ENCODE assay signal across 8 mouse cellular contexts in the genomic region with DNA sequence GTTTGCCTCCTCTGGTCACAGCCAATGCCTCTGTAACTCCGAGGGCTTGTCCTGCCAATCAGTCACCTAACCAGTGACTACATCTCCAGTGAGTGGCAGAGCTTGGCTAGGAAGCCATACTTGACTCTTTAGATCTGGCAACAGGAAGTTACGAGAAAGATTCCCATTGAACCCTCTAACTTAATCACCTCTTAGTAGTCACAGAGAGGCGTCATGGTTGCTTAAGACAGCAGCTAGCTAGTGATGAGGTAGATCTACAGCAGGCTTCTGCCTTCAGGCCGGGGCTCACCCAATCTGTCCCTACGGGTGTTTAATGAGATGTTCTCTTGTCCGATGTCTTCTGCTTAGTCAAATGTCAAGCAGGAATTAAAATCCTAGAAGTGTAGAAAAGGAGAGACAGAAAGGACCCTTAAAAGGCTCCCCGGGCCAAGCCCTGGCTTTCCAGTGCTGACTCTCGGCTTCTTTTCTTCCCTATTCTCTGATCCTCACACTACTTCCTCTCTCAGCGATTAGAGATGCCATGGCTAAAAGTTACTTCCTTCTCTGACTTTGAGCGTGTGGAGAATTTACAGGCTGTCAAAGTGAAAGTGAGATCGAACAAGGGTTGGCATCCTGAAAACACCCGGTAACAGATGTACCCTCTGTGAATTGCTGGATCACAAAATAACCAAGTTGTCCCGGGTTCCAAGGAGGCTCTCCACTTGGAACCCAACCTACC. TPM values are rescaled to one million over a fixed set of nuclear protein-coding genes. Genes with fewer than 3 reads are reported as not detected.
DNase-seq lines count a peak whose midpoint lies in the region; ATAC-seq lines count a peak whose summit lies in the region.

No protein-coding gene starts in this region.

- ATAC-seq in erythroblast, adult 5-6 weeks (replicated peaks; ENCODE audit: low FRiP score, poor library complexity, severe bottlenecking), result no peak
- ATAC-seq in neural tube, embryonic 13.5 days (ENCODE audit: low read depth), result no peak
- no peak for ATAC-seq in stomach, embryonic 14.5 days (ENCODE audit: insufficient number of reproducible peaks, insufficient read depth, low FRiP score, low read depth)

- H3K9me3 ChIP-seq in erythroblast, embryonic 14.5 days (ENCODE audit: control insufficient read depth, low read length), result no peaks in the 10 kb centered on the region
- no peaks in the 10 kb centered on the region for H3K9me3 ChIP-seq in neural tube, embryonic 13.5 days
- no peaks in the 10 kb centered on the region for H3K9me3 ChIP-seq in stomach, embryonic 14.5 days (ENCODE audit: control insufficient read depth, low read depth, low read length)

- H3K27ac ChIP-seq in neural tube, embryonic 13.5 days (replicated peaks), result no peak overlapping the region
- H3K27ac ChIP-seq in stomach, embryonic 14.5 days (ENCODE audit: low read length), result no peak overlapping the region

- 73% methylated on average over 13 of the region's 13 CpGs for WGBS in neural tube, embryonic 13.5 days
- 55% methylated on average over 13 of the region's 13 CpGs for WGBS in large intestine, adult 2 months
- 72% methylated on average over 13 of the region's 13 CpGs for WGBS in stomach, embryonic 14.5 days

- H3K36me3 ChIP-seq in erythroblast, embryonic 14.5 days (ENCODE audit: control insufficient read depth), result peaks cover 20% of the 10 kb centered on the region
- no peaks in the 10 kb centered on the region for H3K36me3 ChIP-seq in neural tube, embryonic 13.5 days
- H3K36me3 ChIP-seq in stomach, embryonic 14.5 days (ENCODE audit: control insufficient read depth, insufficient read depth, low read length), result no peaks in the 10 kb centered on the region

- H3K4me2 ChIP-seq in neural tube, embryonic 13.5 days, result peak overlapping the region; percentile 99
- no peak overlapping the region for H3K4me2 ChIP-seq in stomach, embryonic 14.5 days (replicated peaks; ENCODE audit: low read depth, low read length)

- no peak for DNase-seq in neural tube, embryonic 10.5 days (ENCODE audit: extremely low spot score, low spot score)
- peak; percentile 36 for DNase-seq in large intestine, adult 2 months (ENCODE audit: low read depth, low spot score)
- no peak for DNase-seq in layer of hippocampus, postnatal 36 days
- DNase-seq in frontal cortex, postnatal 25 days (ENCODE audit: low spot score in 2 of 2), result no peak

- peak overlapping the region; percentile 83 for H3K4me3 ChIP-seq in erythroblast, embryonic 14.5 days (replicated peaks)
- peak overlapping the region; percentile 83 for H3K4me3 ChIP-seq in neural tube, embryonic 13.5 days
- H3K4me3 ChIP-seq in stomach, embryonic 14.5 days (ENCODE audit: low read depth, low read length), result 0 out of 2 replicates have a peak overlapping the region, but pooled peaks have one; percentile 66

- peaks cover 61% of the 10 kb centered on the region for H3K4me1 ChIP-seq in erythroblast, embryonic 14.5 days (ENCODE audit: control insufficient read depth)
- H3K4me1 ChIP-seq in neural tube, embryonic 13.5 days (replicated peaks), result peaks cover 15% of the 10 kb centered on the region
- peaks cover 9% of the 10 kb centered on the region; the same call in 1 of the 2 replicates for H3K4me1 ChIP-seq in stomach, embryonic 14.5 days (ENCODE audit: control insufficient read depth, insufficient read depth, low read length)

- H3K27me3 ChIP-seq in erythroblast, embryonic 14.5 days (ENCODE audit: control insufficient read depth), result peaks cover 9% of the 10 kb centered on the region
- peaks cover 47% of the 10 kb centered on the region for H3K27me3 ChIP-seq in neural tube, embryonic 13.5 days
- no peaks in the 10 kb centered on the region for H3K27me3 ChIP-seq in stomach, embryonic 14.5 days (ENCODE audit: control insufficient read depth, insufficient read depth, low read length)

- H3K9ac ChIP-seq in neural tube, embryonic 13.5 days, result 0 out of 2 replicates have a peak overlapping the region, but pooled peaks have one; percentile 79
- no peak overlapping the region for H3K9ac ChIP-seq in stomach, embryonic 14.5 days (replicated peaks; ENCODE audit: low read depth, low read length)

RNA-seq across cellular contexts. Expression of a gene that starts 4.6 kb away (rescaled TPM):
- polyA plus RNA-seq in erythroblast, embryonic 14.5 days (2012), result 0.91 and 1.8 TPM in 2 replicates
- total RNA-seq in erythroblast, adult 5-6 weeks (2015; ENCODE audit: low replicate concordance), result 21.3 and 36.5 TPM in 2 replicates
- total RNA-seq in erythroblast, adult 5-6 weeks (2017; ENCODE audit: low replicate concordance), result 10.5 and 13.7 TPM in 2 replicates
- 6.7 and 8.3 TPM in 2 replicates for polyA plus RNA-seq in neural tube, embryonic 13.5 days (2015; fragmentation: Nextera tagmentation; extraction: Ambion mirVana)
- 4.5 and 9.9 TPM in 2 replicates for polyA plus RNA-seq in large intestine, adult 2 months (2012; rRNA removed)
- 8.3 TPM in 2 replicates for polyA plus RNA-seq in stomach, embryonic 14.5 days (2014; fragmentation: Nextera tagmentation; extraction: Ambion mirVana)
- 10 to 100 TPM; 51.2 to 58.5 TPM for total RNA-seq in layer of hippocampus, postnatal 36 days (2021)
